Mouse (Mus musculus): ENCODE results near the gene Gm21304.
"Not testable (repeated sequence)": the region's sequence is repeated elsewhere in the genome, so short reads cannot be mapped to it uniquely, and the experiment has no call there.

DNA sequence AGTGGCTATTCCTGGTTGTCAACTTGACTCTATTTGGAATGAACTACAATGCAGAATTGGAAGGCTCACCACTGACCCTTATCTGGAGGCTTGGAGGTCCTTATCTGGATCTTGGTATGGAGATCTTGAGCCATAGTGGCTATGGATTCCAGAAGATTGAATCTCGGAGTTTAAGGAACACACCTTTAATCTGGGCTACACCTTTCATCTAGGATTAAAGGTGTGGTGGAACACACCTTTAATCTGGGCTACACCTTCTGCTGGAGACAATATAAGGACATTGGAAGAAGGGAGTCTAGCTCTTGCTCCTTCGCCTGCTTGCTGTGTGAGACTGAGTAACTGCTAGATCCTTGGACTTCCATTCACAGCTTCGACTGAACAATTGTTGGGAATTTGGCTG lies at the start of gene Gm21304:
- not testable (repeated sequence) for TF ChIP-seq CTCF (IDR thresholded peaks at IDR 0.05 in 2 of 3, conservative IDR thresholded peaks at IDR 0.05 in 1 of 3; ENCODE audit: control insufficient read depth in 1 of 3, insufficient read depth in 1 of 3, low read depth in 2 of 3, low read length in 3 of 3, poor library complexity in 1 of 3, severe bottlenecking in 1 of 3); USF1 (IDR thresholded peaks at IDR 0.05; ENCODE audit: low read depth, low read length); MAFK (IDR thresholded peaks at IDR 0.05; ENCODE audit: borderline replicate concordance, low read depth, low read length); ZC3H11A (IDR thresholded peaks at IDR 0.05; ENCODE audit: low read depth, low read length); BHLHE40 (IDR thresholded peaks at IDR 0.05; ENCODE audit: borderline replicate concordance, low read depth, low read length); TCF12 (IDR thresholded peaks at IDR 0.05; ENCODE audit: low read depth, low read length); EP300 (IDR thresholded peaks at IDR 0.05; ENCODE audit: low read depth in 1 of 2, low read length in 2 of 2); ZKSCAN1 (IDR thresholded peaks at IDR 0.05; ENCODE audit: low read depth, low read length)
